Mouse (Mus musculus): Measurements from ENCODE around the gene Fgd1. TPM values are rescaled to one million over a fixed set of nuclear protein-coding genes. Genes with fewer than 3 reads are reported as not detected.

The Fgd1 gene
- polyA plus RNA-seq (2014; fragmentation: Illumina TruSeq; extraction: RNeasy Lipid Tissue Mini Kit (QIAGEN cat#74804); ENCODE audit: low read depth, low replicate concordance) = 0.69 TPM

GRCm38 (mm10) chrX:151045850-151046249 is at the start of gene Fgd1:
Fgd1 (plus strand) TSS chrX:151046150.

GRCm38 (mm10) chrX:151016938-151017877 is 28.7 kb upstream of the Fgd1 start, which contains the start of gene Gnl3l:
Gnl3l (minus strand) TSS chrX:151017322.

GRCm38 (mm10) chrX:151096171-151097058 is 50.5 kb downstream of the Fgd1 start, which contains the start of gene Tsr2:
Tsr2 (minus strand) TSS chrX:151096543.

Other genes with a start within 250 kb of the Fgd1 start
- gene Maged2, start 231.8 kb upstream of the Fgd1 start, polyA plus RNA-seq (2014; fragmentation: Illumina TruSeq; extraction: RNeasy Lipid Tissue Mini Kit (QIAGEN cat#74804); ENCODE audit: low read depth, low replicate concordance) = 10.7 TPM
- 34.4 TPM for gene Gnl3l, start 28.8 kb upstream of the Fgd1 start, polyA plus RNA-seq (2014; fragmentation: Illumina TruSeq; extraction: RNeasy Lipid Tissue Mini Kit (QIAGEN cat#74804); ENCODE audit: low read depth, low replicate concordance)
- gene Tsr2, start 50.4 kb downstream of the Fgd1 start, polyA plus RNA-seq (2014; fragmentation: Illumina TruSeq; extraction: RNeasy Lipid Tissue Mini Kit (QIAGEN cat#74804); ENCODE audit: low read depth, low replicate concordance) = 36.8 TPM
- gene Wnk3, start 151.9 kb downstream of the Fgd1 start, polyA plus RNA-seq (2014; fragmentation: Illumina TruSeq; extraction: RNeasy Lipid Tissue Mini Kit (QIAGEN cat#74804); ENCODE audit: low read depth, low replicate concordance) = 1.9 TPM